Mouse (Mus musculus) lung, postnatal 36 days (tissue): ENCODE data around the gene Styxl1.

Source experiments
- DNase-seq: peaks from one replicate; pipeline ENCODE4 v3.0.0; 2022; ENCODE audit warnings: mixed read lengths

Gene Styxl1

DNA sequence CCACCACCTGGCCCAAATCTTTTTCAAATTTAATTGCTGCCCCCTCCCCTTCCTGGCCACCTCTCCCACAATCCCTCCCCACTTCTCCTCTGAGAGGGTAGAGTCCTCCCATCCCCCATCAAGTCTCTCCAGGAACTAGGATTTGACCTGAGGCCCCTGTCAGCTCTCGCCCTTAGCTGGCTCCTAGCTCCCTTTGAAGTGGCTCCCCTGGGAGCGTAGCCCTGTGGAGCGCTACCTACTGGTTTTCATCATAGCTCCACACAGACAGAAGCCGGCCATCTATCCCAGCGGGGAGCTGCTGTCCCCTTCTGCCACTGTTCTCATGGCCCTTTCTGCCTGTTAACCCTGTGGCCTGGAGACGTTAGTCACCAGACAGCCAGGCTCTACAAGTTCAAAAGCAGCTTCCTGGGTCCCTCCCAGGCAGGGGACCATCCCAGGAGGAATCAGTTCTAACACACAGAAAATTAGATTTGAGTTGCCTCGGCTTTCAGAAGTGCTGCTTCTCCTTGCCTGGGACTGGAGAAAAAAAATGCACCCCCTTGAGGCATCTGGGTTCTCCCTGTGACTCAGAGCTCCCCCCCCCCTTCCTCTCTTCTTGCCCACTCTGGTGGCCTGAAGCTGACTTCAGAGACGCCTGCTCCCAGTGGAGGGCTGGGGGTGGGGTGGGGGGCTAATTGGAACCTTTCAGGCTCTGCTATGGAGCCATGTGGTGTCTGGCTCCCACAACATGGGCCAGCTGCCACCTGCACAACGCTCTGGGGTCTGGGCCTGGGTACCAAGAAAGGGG, 53.5 kb downstream of the Styxl1 start:
- no peak for DNase-seq

DNA sequence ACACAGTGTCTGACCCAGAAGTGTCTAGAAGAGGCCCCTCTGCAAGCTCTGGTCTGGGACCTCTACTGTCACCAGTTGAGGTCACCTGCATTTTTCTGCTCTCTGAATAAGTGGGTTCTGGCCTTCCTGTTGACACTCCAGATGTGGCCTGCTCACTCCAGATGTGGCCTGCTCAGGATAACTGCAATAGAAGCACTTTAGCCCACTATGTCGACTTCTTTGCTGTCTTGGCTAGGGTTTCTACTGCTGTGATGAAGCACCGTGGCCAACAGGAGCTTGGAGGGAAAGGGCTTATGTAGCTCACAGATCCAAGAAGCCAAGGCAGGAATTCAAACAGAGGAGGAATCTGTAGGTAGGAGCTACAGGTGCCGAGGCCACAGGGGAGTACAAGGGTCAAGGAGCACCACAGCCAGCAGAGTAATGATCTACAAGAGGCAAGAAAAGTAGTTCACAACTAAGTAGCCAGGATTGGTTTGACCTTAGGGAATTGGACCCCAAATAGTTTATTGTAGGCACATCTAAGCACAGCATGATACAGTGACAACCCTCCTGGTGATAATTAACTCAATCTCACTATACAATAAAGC, 54.9 kb downstream of the Styxl1 start:
- no peak for DNase-seq

DNA sequence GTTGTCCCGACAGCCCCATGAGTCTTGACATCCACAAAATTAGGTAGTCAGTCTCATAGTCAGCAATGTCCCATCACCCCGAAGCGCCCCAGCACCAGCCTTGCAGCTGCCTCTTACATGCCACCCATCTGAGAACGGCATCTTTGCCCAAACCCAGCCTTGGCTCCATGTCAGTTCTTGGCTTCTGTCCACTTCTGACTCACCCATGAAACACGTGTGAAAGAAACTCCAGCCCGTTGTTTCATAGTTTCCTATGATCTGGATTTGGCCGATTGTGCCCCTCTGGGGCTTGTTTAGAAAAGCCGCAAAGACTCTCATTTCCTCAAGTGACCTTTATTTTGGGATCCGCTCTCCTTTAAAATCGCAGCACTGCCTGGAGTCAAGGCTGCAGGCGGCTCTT, 56.1 kb downstream of the Styxl1 start:
- DNase-seq: peak; percentile 88

DNA sequence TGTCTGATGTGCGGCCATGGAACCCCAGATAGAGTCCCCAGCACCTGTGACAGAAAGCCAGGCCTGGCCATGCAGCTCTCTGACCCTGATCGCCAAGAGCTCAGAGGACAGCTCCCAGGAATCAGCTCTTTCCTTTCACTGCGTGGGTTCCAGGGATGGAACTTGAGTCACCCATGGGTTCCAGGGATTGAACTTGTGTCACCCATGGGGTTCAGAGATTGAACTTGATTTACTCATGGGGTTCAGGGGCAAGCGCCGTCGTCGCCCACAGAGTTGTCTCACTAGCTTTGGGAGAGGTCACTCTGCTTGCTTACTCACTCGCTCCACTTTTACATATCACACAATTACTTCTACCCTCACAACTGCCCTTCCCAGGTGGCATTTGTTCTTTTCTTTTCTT, 57.1 kb downstream of the Styxl1 start:
- no peak for DNase-seq

DNA sequence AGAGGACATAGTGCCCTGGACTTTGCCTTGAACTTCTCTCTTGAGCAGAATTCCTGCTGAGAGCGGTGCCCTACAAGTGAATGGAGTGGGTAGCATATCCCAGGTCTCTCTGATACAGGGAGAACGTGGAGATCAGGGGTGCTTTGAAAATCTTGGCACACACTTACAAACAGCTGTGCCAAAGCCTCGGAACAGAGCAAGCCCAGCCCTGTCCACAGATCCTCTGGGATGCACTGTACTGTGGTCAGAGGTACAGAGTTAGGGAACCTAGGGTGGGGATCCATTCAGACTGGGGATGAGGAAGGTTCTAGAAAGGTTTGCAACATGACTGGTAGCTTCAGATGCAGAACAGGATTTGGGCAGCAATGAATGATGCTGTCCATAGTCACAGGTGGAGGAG, 58.1 kb downstream of the Styxl1 start:
- DNase-seq: no peak

DNA sequence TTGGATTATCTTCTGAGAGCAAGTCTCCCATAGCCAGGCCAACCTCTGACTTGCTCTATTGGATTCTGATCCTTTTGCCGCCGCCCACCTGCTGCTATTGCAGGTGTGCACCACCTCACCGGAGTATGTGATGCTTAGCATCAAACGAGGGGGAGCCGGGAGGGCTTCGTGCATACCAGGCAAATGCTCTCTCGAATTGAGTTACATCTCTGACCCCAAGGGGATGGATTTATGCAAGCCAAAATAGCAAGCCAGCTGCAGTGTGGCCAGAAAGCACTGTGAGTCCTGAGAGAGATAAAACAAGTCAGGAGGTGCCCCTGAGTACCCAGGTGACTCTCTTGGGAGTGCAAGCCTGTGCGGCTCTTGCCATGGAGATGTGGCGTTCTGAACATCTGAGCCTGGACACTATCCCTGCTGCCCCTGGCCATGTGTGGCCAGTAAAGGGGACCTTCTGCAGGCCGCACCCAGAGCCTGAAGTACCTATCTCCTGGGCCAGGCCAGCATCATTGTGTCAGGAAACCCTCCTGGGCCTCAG, 58.5 kb downstream of the Styxl1 start:
- no peak for DNase-seq

DNA sequence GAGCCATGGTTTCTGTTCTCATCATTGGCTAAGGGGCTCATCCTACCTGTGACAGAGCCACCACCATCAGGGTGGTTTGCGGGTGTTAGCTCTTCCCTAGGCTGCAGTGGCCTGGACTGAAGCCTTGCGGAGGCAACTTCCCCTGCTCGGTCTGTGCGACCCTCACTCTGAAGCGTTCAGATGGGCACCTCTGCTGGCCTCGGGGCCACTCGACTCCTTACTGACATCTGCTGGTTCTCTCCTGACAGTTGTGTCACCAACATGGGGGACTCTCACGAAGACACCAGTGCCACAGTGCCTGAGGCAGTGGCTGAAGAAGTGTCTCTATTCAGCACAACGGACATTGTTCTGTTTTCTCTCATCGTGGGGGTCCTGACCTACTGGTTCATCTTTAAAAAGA, 62.6 kb downstream of the Styxl1 start:
- DNase-seq: peak; percentile 46

DNA sequence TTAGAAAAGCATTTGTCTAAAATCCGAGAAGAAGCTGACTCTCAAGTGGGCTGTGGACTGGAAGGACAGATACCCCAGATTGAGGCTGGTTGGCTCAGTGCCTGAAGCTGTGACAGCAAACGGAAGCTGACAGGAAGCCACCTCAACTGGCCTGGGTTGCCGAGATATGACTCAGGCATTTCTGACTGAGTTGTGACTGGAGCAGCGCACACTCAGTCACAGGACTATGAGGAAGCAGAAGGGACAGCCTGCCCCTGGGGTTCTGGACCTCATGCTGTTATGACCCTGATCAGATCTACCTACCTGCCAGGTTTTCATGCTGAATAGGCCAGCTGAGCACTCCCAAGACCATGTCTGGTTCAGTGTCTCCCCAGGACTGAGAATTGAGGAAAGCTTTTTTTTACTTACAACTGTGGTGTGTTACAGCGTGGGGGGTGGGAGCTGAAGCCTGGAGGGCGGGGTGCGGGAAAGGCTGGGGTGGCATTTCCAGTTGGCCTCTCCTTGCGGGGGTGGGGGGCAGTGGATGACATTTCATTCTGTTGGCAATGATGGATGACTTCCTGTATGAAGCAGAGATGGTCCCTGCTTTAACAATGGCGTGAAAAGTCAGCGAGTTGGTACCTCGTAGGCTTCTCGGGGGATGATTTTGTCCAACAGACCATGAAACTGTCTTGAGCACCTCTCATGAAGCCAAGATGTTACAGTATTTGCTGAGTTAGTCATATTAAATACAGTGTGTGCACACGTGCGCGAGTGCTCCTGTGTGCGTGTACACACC, 64.6 kb downstream of the Styxl1 start:
- DNase-seq: peak; percentile 90

DNA sequence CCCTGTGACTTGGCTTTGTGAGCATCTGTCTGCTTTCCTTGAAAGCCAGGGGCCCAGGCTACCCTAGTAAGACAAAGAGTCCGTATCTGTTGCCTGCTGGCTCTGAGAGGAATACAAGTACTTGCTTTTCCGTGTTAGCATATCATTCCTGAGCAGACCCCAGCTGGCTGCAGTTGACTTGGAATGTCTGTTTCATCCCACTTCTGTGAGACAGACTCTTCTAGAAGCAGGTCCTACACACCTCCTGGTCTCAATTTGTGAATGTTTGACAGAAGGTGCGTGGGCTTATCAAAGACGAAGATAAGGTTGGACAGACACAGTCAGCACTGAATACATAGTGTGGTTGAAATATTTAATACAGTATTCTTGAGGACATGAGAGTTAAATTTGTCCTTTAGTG, 65.4 kb downstream of the Styxl1 start:
- DNase-seq: no peak

DNA sequence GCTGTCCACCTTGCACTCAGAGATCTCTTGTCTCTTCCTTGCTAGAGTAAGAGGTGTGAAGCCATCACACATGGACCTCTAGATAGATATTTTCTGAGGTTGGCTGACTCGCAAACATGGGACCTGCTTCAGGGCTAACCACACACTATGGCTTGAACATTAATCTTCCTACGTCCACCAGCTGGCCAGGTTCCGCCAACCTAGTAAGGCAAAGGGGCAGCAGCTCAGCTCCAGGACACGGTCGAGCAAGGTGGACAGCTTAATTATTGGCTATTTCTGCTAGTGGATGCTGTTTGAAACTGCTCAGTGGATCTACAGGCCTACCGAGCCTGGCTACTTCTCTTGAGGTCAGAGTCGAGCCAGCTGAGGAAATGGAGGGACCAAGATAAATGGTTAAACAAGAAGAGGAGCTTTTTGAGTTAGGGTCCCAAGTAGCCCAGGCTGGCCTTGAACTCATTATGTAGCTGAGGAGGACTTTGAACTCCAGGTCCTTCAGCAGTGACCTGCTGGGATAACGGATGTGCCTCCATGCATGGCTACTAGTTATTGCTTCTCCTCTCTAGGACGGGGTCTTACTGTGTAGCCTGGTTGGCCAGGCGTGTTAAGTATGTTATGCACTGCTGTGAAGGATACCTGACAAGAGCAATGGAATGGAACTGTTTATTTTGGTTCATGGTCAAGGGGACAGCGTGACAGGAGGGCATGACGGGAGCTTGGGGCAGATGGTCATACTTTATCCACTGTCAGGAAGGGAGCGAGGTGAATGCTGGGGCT, 66.4 kb downstream of the Styxl1 start:
- no peak for DNase-seq

DNA sequence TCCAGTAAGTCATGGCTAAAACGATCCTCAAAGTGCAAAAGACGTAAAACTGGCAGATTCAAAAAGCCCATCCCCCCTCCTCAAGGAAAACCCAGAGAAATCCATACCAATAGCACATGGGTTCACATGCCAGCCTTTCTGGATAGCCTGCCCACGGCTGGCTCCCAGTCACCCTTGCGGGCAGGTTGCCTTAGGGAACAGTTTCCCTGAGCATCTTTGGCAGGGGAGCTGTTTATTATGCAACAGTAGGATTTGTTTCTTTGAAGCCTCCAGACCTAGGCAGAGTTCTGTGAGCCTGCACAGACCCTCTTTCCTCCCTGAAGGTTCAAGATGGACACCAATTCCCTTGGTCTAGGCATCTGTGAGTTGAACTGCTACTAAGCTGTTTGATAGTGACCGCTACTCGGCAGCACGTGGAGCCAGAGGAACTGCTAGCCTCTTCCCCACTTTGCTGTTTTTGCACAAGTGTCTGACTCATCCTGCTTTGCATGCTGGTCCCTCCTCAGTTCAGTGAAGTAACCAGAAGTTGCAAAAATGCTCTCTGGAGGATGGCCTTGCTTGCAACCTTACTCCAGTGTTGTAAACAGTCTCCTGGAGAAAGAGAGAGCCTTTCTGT, 67.5 kb downstream of the Styxl1 start:
- DNase-seq: peak; percentile 69

DNA sequence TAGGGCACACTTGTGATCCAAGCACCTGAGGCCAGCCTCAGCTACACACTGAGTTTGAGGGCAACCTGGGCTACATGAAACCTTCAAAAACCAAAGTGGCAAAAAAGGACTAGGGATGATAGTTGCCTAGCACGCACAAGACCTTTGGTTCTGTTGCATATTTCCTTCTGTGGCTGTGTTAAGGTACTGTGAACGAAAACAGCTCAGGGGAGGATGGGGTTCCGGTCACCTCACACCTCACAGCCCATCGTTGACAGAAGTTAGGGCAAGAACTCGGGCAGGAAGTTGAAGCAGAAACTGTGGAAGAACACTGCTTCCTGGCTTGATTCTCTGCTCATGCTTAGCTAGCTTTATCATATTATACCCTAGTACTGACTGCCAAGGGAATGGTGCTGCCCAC, 68.5 kb downstream of the Styxl1 start:
- DNase-seq: no peak

DNA sequence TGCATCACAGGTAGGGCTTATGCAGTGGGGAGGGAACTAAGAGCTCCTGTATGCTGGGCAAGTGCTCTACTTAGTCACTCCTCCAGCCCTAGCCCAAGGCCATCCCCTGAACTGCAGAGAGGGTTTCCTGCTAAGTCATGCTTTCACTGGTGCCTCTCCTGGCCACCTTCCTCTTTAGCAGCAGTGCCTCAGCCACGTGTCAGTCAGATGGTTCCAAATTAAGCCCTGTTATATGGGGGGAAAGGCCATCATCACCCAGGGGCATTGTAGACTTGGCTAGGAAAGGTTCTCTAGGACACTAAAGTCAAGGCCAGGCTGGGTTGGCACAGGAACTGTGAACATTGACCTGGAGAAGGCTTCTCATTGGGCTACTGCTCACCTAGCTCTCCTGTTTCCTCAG, 70.3 kb downstream of the Styxl1 start:
- DNase-seq: peak; percentile 47

DNA sequence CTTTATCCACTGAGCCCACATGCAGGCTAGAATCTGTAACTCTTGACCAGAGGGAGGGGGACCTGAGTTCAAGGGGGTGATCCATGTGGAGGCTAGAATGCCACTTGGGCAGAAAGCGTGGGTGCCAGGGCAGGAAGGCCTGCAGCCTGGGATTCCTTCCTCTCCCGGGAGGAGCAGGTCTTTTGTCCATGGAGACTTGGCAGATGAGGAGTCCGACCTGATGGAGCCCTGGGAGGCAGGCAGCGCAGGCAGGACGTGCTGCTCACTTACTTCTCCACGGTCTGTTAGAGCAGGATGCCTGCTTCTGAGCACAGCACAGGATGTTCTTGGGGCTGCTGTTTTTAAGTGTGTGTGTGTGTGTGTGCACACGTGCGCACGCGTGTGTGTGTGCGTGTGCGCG, 71.1 kb downstream of the Styxl1 start:
- no peak for DNase-seq

DNA sequence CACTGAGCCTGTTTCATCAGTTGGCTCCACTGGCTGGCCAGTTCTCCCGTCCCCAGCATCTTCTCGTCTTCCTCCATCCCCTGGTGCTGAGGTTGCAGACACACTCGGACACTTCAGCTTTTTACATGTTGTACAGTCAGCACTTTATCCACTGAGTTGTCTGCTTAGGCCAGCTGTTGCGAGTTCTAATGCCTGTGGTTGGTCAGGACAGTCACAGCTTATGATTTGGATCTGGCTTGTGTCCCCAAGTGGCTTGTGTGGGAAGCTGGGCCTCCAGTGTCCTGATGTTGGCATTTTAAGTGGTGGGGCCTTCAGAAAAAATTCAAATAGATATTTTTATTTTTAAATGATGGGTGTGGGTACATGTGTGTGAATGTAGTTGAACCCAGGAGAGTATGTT, 72.8 kb downstream of the Styxl1 start:
- DNase-seq: no peak

DNA sequence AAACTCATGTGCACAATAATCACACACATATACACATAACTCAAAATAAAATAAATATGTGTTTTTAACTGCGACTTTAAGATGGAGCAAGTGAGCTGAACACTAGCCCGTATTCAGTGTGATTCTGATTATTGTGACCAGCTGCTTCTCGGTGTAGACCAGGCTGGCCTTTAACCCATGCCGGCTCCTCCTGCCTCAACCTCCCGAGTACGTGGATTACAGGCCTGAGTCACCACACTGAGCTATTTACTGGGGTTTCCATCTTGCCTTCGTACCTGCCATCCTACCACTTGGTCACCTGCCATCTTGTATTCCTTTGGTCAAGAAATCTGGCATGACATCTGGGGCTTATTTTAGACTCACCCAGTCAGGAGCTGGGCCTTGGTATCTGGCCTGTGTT, 74.8 kb downstream of the Styxl1 start:
- no peak for DNase-seq

DNA sequence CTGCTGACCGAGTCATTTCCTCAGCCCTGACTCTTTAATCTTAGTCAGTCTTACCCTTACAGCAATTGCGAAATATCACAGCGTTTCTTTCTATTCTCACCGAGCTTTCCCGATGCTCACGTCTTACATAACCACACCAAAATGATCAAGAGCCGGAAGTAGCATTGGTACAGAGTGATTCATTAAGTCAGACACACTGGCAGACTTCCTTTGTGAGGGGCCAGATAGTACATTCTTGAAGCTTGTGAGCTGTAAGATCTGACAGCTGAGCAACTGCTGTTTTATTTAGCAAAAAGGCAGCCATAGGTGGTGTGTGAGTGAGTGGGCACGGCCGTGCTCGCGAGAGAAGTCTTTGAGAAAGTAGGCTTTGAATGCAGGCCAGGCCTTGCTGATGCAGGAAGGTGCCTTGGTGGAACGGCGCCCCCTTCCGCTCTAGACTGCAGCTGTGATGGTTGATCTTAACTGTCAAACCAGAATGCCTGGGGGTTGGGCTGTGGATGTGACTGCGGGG, 75.4 kb downstream of the Styxl1 start:
- DNase-seq: peak; percentile 87

DNA sequence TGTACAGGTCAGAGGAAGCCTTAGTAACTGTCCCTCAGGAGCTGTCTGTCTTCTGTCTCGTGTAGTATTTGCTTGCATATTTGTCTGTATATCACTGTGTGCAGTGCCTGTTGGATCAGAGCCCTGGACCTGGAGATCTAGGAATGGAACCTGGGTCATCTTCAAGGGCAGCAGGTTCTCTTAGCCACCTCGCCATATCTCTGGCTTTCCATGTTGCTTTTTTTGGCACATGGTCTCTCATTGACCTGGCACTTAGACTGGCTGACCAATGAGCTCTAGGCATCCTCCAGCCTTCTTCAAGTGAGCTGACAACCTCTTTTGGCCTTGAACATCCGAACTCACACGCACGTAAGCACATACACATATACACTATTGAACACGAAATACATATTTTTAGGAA, 76.0 kb downstream of the Styxl1 start:
- no peak for DNase-seq

DNA sequence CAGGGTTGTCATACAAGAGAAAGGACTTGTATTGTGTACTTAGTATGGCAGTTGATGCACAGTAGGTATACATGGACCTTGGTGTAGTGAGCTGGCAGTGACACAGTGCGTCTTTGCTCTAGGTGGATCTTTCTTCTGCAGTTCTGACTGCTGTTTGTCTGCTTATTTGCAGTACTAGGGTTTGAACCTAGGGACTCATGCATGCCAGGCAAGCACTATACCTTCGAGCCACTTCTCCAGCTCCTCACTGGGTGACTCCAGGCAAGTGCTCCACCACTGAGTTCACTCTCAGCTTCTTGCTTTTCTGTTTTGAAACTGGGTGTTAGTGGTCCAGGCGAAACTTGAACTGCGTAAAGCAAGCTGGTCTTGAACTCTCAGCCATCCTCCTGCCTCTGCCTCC, 76.6 kb downstream of the Styxl1 start:
- DNase-seq: no peak

DNA sequence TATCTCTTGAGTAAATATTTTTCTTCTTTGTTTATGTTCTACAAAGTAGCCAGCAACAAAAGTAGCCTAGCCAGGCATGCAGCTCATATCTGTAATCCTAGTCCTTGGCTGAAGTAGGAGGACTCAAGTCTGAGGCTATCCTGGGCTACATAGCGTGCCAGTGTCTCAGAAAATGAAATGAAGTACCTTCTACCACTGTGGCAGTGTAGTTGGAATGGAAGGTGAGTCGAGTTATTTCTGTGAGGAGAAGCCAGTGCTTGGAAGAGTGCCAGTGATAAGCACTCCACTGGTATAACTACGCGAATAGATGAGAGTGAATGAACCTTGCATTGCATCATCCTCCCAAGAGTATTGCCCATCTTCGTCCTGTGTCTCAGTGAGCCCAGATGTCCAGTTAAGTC, 80.5 kb downstream of the Styxl1 start:
- DNase-seq: peak; percentile 56
